Mouse (Mus musculus) cerebellum, adult 11 months (tissue): ENCODE measurements around the gene Gpm6b.

Source experiments
- DNase-seq: peaks from one replicate; pipeline ENCODE4 v3.0.0; 2022

Gpm6b gene

DNA sequence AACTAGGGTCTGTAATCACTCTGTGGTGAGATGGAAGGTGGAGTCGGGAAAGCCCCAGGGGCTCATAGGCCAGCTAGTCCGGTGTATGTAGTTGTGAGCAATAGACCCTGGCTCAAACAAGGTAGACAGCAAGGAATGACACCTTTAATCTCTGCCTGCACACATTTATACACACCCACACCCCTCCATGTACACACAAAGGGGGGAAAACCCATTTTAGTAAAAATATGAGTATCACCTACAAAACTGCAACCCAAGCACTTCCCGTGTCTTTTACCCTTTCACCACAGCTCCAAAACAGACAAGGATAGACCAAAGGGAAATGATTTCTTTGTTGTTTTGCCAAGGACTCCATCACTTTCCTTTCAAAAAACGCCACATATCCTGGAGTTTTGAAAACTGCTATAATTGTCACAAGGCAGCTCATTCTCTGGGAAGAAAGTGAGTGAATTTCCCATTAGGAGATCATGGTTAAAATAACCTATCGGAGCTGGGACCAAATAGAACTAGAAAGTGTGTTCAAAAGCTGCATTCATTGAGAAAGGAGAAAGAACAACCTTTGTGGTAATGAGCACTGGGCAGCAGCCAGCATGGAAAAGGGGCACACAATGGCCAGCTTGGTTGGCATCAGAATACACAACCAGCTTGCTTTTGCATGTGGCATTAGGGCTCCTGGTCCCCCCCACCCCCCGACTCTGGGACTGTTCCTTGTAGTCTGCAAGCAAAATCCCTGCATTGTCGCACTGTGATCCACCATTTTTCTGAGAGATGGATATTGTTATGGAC, 68.9 kb downstream of the Gpm6b start:
- no peak for DNase-seq

DNA sequence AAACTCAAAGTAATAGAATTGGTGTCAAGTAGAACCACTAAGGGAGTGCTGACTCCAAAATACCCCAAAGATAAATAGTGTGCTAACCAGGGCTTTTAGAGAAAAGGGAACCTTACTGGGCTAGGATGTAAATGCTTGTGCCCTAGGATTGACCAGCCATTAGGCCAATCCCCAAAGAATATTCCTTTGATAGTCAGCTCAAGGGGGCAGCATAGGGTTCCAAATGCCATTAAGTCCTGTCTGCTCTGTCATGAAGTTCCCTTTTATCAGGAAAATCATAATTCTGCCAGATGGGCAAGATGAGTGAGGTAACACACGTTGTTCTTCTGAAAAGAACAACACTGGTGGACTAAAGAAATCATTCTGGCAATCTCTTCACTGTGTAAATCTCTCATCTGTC, 70.1 kb downstream of the Gpm6b start:
- DNase-seq: peak; percentile 21

DNA sequence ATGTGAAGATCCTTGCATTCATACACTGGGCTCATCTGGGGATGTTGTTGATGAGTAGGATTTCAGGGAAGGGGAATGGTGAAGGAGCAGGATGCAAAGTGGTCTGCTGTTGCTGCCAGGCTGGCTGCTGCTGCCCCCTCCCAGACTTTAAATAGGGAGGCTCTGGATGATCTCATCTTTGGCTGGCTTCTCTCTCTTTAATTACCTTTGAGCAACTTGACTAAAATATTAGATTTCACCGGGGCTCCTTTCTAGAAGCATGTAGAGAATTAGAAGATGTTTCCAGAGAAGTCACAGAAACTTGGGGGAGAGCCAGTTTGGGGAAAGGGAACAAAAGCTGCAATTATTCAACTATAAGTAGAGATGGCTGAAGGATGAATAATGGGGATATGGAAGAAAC, 76.5 kb downstream of the Gpm6b start:
- no peak for DNase-seq

DNA sequence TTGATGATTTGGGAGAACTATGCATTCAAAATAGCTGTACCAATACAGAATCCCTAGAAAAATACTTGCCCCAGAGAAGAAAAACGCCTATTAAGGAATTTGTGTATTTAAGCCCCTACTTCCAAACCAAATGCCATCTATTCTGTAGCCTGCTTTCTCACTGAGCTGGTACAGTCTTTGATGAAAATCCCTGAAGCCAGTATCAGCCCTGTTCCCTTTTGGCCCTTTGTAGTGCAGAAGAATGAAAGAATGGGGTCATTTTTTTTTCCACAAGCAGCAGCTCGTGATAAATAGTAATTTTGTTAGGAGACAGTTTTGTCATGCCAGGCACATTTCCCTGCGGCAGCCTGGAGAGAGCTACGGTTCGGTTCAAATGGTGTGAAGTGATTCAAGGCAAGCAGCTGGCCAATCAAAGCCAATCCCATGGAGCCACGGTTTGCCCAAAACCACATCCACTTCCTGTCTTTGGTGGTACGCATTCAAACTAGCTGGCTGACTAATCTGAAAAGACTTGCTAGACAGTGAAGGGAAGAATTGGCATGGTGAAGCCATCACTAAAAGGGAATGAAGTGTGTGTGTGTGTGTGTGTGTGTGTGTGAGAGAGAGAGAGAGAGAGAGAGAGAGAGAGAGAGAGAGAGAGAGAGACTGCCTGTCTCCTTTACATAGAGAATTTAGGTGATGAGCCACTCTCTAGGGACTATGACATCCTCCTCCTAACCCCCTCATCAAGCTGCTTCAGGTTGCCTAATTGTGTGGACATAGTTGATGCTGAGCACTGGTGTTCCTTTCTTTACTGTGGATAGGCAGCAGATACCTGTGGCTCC, 78.1 kb downstream of the Gpm6b start:
- DNase-seq: no peak

DNA sequence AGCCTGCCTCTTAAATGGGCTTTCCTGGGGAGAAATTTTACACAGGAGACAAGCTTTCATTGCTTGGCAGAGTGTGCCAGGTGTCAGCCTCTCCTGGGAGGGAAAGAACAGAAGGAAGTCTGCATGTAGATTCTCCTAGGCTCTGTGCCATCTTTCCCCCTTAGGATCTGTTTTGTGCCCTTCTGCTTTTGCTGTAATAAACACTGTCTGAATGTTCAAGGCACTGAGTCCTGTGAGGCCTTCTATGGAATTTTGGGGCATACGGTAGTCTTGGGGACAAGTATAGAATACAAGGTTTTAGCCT, 78.6 kb downstream of the Gpm6b start:
- DNase-seq: no peak

DNA sequence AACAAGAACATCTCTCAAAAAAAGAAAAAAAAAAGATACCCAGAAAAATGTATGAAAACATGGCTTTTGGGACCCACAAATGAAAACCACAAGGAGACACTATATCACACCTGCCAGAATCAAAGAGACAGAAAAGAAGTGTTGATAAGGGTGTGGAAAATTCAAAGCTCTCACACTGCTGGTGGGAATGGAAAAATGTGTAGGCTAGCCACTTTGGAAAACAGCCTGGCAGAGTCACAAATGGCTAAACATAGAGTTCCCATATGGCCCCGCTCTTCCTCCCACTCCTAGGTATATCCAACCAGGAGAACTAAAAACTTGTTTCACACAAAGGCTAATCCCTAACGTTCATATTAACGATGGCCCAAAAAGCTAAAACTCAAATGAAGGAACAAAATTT, 84.5 kb downstream of the Gpm6b start:
- no peak for DNase-seq

DNA sequence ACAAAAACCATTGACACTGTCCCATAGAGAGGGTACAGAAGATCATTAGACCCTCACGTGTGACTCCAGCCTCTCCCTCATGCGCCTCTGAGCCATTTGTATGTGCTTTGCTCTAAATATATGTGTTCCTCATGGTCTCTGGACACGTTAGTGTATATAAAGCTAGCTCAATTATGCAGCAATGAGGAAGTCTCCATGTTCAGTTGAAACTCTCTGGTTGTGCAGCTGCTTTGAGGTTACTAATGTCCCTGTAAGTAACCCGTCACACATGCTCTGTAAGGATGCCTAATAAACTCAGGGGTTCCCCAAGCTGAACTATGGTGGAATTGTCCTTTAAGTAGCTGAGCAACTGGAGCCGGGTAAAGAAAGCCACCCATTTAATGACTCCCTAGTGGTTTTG, 88.9 kb downstream of the Gpm6b start:
- DNase-seq: no peak

DNA sequence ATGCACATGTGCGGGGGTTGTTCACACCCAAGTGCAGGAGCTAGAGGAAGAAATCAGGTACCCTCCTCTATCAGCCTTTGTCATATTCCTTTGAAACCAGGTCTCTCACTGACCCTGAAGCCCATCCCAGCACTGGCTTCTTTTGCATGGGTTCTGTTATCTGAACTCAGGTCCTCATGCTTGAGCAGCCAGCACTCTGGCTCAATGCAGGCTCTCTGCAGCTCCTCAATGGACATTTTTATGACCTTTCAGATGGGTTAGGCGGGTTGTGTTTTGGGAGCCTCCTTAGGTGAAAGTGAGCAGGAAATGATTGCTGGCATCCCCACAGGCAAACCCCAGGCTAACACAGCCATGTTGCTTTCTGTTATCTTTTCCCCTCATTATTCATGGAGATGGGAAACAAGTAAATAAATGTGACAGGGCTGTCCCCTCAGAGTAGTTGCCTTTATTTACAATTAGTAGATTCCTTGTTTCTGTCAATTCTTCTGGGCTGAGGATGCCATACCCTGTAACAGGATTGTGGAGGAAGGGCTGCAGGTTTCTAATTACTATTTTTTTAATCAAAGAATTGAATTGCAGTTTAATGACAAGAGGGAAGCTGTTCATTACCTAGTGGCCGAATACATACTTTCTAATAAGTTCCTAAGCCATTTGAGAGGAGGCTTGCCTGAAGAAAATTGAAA, 89.6 kb downstream of the Gpm6b start:
- no peak for DNase-seq

DNA sequence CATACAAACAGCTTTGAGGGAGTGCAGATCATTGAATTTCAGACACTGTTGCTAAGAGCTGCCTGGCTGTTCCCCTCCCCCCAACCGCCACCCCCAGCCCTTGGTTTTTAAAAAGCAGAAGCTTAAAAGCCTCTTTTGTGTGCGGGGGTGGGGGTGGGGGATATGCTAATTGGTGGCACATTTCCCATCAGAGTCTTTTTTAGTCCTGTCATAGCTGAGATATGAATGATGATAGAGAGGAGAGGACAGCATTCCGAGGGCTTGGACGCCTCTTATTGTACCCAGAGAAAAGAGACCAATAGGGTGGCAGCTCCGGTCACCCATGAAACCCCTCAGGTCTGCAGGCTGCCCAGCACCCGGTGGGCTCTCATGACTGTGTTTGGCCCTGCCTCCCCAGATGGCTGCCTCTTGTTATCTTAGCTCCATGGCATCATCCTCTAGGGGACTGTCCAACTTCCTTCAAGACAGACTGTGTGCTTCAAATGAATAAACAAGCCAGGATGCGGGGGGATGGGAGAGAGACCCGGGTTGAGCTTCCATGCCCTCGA, 90.3 kb downstream of the Gpm6b start:
- DNase-seq: no peak

DNA sequence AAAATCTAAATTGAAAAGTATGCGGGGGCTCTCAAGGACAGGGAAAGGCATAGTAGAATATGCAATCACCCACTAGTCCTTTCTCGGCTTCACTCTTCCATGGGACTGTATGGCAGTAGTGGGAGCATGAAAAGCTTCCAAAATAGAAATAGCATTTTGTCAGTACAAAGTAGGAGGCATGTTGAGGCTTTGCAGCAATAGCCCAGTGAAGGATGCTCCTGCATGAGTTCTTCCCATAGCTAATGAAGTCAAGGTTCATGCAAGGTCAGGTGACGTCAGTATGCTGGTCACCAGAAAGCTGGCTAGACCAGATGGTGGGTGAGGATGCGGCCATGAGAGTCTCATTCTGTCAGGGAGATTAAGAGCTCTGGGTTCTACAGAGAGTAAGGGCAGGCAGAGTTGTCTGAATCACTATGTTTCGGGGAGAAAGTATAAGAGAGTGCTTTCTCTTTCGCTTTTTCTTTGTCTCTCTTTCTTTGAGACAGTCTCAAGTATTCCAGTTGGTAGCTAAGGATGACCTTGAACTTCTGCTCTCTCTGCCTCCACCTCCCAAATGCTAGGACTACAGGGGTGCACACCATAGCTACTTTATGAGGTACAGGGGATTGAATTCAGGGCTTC, 95.9 kb downstream of the Gpm6b start:
- DNase-seq: no peak

DNA sequence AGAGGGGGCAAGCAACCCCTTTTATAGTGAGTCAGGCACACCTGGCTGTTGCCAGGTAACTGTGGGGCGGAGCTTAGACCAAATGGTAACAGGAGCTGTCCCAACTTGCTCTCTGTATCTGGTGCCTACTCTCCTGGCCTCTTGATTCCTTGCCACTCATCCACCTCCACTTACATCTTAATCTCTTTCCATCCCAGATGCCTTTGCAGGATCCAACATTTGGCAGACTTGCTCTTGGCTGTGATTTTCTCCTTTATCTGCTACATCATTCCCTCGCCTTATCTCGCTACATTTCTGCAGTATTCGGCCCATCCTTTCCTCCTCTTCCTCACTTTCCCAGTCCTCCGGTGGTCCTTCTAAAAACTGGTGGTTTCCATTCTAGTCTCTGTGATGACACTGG, 99.6 kb downstream of the Gpm6b start:
- no peak for DNase-seq

DNA sequence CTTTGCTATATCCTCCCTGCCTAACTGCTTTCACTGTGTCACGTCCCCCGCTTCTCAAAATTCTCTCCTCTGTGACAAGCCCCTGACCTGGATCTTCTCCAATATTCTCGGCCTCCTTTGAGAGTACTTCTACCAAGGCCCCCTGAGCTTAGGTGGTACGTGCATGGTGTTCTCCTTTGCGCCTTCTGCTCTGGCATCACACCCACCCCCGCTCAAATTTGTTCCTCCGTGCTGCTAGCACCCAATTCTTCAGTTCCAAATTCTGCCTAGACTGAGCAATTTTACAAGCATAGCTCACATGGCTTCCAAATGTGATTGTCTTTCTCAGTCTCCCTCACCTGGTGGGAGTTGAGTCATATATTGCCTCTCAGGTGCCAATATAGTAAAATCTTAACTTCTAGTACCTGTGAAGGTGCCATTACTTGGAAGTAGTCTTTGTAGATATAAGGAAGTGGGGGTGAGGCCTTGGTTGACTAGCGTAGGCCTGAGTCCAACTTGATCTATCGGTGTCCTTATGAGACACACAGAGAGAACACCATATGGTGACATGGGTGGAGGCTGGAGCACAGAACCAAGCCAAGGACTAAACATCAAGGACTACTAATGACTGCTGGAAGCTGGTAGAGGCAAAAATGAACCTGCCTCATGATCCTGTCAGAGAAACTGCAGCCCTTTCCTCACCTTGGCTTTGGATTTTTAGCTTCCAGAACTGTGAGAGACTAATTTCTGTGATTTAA, 100.2 kb downstream of the Gpm6b start:
- DNase-seq: peak; percentile 27

DNA sequence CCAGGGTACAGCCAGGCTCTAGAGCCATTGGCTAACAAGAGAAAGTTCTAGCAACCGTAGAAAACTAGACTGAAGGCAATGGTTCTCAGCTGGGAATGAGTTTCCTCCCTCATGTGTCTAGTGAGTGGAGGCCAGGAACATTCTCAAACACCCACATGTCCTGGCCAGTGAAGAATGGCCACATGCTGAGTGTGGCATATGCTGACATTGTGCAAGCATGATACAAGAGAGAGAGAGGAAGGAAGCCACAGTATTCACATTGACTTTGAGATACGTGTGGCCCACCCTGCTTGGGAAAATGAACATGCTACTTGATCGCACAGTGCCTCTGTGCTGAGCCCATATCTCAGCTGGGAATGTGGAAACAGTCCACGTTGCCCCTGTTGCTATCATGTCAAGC, 101.2 kb downstream of the Gpm6b start:
- DNase-seq: peak; percentile 38

DNA sequence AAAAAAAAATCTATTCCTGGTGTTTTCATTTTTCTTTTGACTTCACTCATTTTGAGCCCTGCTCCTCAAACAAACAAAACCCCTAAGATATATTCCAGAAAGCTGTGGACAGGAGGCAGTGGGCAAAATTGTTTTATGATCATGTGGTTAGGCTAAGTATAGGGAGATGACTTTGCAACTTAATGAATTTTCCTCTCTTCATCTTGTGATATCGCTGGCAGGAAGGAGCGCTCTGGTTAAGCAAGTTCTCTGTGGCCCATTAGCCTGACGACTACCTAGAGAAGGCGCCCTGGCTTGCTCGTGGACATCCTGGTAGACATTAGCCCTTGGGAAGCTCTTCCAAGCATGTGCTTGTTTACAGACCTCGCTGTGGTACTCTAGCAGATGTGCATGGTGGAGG, 103.1 kb downstream of the Gpm6b start:
- DNase-seq: no peak

DNA sequence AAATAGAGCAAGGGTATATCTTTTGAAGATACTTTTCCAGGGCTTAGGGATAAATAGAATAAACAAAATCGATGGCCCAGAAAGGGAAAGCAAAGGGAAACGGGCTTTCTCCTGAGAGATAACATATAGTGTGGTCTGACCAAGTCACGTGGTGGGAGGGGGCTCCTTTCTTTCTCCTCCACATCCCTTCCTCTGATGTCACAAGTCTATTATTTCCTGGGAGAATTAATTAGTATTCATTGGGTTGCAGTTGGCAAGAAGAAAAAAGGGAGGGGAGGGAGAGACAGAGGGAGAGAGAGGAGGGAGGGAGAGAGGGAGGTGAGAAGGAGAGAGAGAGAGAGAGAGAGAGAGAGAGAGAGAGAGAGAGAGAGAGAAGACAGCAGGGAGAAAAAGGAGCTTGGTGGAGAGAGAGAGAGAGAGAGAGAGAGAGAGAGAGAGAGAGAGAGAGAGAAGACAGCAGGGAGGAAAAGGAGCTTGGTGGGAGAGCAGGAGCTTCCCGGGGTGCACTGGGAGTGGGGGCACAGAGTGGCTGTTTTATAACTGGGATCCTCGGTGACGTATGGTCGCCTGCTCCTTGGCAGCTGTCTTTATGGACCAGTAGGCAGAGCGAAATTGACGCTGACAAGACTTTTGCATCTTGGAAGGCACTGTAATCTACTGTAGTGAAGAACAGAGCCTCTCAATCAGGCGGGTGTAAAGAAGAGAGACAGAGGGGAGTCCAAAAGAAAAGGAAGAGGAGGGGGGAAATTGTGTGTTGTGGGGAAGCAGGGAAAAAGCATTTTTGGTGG, 105.7 kb downstream of the Gpm6b start:
- DNase-seq: peak; percentile 48

DNA sequence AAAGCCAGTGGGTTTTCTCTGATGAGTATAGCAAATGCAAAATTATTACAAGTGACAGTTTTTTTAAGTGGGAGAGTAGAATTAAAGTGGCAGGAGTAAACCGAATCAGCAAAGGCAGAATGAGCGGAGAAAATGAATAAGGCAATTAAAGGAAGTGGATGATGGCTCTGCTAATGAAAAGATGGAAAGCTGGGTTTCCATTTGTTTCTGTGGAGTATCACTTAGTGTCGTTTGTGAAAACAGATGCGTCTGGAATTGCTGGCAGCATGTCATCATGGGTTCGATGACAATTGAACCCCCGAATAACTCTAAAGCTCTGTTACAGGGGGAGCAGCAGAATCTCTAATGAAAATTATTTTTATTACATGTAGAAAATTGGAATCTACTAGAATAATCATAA, 109.4 kb downstream of the Gpm6b start:
- DNase-seq: no peak

DNA sequence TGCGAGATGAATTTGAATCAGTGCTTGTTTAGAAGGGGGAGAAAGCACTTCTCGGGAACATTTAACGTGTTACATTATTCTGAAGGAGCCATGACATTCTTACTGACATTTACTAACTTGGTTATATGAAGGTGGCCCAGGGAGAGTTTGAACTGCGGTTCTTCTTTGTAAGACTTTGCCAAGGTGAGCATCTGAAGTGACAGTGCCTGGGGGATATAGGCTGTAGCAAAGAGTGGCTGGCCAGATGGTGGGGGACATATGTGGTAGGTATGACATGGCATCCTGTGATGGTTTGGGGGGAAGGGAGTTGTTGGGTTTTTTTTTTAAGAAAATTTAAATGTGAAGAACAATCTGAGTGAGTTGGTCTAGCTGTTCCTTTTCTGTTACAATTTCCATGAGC, 109.9 kb downstream of the Gpm6b start:
- no peak for DNase-seq

DNA sequence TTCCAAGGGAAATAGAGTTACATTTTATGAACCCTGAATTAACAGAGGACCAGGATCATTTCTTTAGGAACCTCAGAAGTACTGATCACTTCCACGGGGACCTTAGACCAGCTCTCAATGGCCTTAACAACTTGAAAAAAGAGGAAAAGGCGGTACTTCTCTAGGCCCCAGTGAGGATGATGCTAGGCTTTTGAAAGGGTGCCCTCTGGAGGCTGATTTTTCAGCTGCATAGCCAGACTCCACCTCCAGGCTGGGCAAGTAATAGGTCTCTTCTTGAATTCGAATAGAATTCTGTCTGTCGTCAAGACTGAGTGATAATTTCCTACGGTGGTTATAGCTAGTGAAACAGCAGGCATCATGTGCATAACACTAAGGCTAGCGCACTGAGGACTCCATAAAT, 113.1 kb downstream of the Gpm6b start:
- peak; percentile 45 for DNase-seq

DNA sequence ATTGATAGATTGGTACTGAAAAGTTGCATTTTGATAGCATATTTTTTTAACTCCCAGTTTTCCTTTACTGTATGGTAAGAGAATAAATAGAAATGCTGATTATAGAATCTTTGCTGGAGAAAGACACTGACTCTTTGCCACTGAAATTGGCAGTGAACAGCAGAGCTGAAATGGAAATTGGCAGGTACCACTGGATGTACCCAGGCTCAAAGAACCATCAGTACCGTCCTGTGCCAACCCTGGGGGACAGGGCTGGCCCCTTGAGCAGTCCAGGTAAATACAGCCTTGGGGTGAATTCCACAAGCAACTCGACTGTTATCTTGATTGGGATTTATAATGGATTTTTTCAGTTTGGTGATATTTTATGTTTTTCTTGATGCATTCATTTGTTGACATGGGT, 114.7 kb downstream of the Gpm6b start:
- no peak for DNase-seq

DNA sequence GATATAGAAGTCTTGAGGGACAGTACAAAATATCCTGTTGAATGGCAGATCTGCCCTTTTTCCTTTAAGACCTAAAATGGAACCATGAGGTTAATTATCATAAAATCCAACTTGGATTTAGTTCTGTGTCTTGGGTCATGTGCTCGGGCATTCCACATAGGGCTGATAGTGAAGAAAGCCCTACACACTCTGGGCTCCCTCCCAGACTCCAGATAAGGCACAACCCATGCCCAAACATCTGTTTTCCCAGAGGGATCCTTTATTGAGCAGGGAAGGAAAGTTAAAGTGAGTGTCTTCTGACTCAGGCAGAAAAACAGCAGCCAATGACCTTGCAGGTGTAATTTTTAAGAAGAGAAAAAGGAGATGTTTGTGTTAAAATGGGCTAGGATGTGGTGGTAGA, 116.2 kb downstream of the Gpm6b start:
- no peak for DNase-seq

DNA sequence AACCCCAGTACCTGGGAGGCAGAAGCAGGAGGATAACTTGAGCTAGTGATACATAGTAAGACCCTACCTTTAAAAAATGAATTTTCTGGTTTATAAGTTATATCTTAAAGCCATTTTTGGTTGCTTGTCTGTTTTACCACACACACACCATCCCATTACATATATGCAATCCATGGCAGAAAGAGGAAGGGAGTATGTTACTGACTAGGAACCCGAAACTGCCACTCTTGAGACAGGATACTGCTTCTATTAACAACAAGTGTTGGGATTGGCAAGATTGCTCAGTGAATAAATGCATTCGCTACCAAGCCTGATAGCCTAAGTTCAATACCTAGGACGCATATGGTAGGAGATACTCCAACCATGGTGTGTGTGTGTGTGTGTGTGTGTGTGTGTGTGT, 117.6 kb downstream of the Gpm6b start:
- no peak for DNase-seq

DNA sequence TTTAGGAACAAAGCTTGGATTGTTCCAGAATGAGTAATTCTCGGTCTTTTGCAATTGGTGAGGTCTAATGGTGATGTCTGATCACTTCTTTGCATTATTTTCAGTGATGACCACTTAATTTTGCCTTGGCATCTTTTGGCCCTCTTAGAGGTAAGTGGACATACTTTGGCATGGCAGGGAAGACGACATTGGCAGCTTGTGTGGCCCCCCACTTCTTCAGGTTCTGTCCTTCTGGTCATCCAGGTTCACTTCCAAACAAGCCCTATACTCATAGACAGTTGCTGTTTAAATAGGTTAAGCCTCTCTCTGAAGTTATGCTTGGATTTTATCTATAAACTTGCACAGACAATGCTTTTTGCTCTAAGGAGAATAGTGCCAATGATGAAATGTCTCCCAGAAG, 120.2 kb downstream of the Gpm6b start:
- no peak for DNase-seq
